Mouse (Mus musculus) frontal cortex, postnatal 25 days (tissue): Measurements from ENCODE around the gene Zfhx3.

Experiments
- DNase-seq, 2 experiments: peaks; one replicate each; pipeline ENCODE4 v3.0.0; 2022; ENCODE audit warnings: low spot score in 2 of 2

Zfhx3 gene

GRCm38 (mm10) chr8:108537686-108538551, 595.5 kb downstream of the Zfhx3 start:
- peak; percentile 22 to 29 for DNase-seq

- DNase-seq, result no peak
Observed at GRCm38 (mm10) chr8:108538929-108539555, 596.6 kb downstream of the Zfhx3 start.

GRCm38 (mm10) chr8:108552518-108552917, 610.1 kb downstream of the Zfhx3 start:
- DNase-seq, result no peak

GRCm38 (mm10) chr8:108553808-108554577, 611.5 kb downstream of the Zfhx3 start:
- no peak for DNase-seq

- no peak for DNase-seq
Observed at GRCm38 (mm10) chr8:108554578-108555245, 612.3 kb downstream of the Zfhx3 start.

DNA sequence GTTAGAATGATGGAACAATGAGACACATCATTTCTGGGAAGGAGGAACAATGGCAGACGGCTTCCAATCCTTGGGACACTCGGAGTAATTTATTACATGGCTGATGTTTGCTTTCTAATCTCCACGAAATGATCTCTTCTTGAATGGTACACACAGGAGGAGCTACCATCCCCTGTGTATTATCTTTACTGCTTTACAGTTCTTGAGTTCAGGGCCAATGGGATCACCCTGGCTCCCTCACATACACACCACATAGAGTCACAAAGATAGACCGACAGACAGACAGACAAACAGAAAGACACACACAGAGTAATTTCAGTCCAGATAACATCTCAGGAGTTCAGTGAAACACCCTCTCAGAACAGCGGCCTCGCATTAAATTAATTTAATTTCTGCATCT, 621.0 kb downstream of the Zfhx3 start:
- DNase-seq, result no peak

DNA sequence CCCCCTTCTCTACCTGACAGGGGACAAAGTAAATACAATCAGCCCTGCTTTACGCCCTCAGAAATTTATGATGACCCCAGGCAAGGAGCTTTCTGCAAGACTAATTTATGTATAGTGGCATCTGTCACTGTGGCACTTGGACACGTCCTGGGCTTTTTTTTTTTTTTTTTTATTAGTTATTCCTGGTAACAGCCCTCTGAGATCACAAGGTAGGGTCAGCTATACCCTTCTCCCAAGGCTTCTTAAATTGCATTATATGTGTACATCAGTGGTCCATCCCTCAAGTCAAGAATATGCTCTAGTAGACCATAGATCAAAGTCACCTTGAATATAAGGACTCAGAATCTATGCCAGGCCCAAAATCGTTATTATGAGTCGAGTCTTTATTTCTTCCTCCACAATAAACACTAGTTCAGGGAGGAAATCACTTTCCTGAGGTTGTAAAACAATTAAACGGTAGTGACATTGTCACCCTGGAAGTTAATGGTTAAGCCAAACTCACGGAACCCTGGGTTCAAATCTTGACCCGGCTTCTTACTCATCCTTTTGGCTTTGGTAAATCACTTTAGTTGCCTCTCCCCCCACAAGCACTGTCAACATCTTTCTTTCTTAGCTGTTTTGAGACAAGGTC, 621.6 kb downstream of the Zfhx3 start:
- no peak for DNase-seq

- DNase-seq, result peak; percentile 14
Observed at GRCm38 (mm10) chr8:108566035-108566434, 623.6 kb downstream of the Zfhx3 start.

DNA sequence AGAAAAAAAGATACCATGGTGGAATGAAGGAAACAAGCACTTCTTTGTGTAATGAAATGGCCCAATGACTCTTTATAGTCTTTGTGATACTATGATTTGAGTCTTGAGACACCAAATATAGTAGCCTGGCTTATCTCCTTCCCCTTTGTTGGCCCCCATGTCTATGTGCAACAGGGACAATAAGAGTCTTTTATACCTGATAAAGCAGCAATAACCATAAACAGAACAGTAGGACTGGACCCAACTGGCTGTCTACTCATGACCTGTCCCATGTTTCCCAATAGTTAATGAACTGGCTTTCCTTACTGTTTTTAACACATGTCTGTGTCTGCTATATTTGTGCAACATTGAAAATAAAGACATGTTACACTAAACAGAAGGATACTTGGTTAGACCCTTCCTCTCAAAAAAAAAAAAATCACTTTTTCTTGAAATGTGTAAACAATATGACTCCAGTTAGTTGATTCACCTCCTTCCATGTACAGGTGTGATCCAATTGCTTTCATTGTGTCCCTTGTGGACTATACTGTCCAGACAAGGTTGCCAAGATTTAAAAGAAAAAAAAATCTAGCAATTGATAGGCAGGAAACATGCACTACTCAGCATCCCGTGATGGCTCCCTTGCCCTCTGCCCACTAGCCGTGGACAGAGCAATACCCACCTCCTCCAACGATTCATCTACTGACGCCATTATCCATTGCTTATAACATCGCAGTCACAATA, 631.0 kb downstream of the Zfhx3 start:
- no peak for DNase-seq

GRCm38 (mm10) chr8:108574101-108574500, 631.7 kb downstream of the Zfhx3 start:
- peak in 1 of 2 experiments; percentile 17 for DNase-seq

GRCm38 (mm10) chr8:108577571-108577970, 635.1 kb downstream of the Zfhx3 start:
- no peak for DNase-seq

GRCm38 (mm10) chr8:108578388-108578787, 635.9 kb downstream of the Zfhx3 start:
- DNase-seq, result no peak

GRCm38 (mm10) chr8:108579808-108580207, 637.4 kb downstream of the Zfhx3 start:
- no peak for DNase-seq

- no peak for DNase-seq
Observed at GRCm38 (mm10) chr8:108580364-108580763, 637.9 kb downstream of the Zfhx3 start.

DNA sequence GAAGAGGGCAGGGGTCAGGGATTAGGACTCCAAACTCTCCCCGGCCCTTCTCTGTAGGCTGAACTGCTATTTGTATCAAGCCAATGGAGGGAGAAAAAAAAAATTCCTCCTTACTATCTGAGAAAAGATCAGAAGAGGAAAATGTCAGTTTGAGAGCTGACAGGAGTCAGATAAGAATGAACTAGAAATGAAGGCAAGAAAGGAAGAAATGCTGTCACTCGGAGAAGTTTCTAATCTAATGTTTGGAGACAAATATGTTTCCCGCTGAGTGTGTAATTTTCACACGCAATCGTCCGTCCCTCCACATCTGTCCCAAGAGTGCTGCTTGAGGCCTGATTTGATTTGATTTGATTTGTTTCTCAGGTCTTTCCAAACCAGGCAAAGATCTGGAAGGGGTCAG, 639.1 kb downstream of the Zfhx3 start:
- DNase-seq, result no peak

DNA sequence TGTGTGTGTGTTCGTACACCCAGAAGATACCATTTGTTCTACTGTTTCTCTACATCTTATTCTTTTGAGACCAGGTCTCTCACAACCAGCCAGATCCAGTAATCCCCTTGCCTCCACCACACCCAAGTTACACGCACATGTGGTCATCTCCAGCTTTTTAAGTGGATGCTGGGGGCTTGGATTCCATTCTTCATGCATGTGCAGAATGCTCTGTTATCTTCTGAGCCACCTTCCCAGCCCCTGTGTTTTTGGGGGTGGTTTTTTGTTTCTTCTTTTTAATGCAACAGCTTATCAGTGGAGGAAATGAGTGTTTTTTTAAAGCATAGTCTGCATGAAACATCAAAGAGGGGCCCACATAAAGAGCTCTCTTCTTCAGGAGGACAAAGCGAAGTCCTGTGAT, 639.8 kb downstream of the Zfhx3 start:
- DNase-seq, result no peak

DNA sequence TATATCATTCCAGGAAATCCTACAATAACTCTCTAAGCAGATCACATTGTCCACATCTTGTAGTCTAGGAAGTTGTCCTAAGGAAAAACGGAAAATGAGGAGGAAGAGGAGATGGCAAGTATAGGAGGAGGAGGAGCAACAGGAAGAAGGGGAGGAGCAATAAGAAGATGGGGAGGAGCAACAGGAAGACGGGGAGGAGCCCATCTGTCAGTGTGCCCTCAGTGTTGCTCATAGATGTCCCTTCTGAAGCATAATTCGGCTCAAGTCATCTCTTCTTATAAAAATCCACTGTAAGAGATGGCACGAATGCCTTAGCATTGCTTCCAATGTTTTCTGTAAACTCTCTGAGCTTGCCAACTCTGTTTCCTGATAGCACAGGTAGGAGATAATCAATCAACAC, 640.8 kb downstream of the Zfhx3 start:
- no peak for DNase-seq

DNA sequence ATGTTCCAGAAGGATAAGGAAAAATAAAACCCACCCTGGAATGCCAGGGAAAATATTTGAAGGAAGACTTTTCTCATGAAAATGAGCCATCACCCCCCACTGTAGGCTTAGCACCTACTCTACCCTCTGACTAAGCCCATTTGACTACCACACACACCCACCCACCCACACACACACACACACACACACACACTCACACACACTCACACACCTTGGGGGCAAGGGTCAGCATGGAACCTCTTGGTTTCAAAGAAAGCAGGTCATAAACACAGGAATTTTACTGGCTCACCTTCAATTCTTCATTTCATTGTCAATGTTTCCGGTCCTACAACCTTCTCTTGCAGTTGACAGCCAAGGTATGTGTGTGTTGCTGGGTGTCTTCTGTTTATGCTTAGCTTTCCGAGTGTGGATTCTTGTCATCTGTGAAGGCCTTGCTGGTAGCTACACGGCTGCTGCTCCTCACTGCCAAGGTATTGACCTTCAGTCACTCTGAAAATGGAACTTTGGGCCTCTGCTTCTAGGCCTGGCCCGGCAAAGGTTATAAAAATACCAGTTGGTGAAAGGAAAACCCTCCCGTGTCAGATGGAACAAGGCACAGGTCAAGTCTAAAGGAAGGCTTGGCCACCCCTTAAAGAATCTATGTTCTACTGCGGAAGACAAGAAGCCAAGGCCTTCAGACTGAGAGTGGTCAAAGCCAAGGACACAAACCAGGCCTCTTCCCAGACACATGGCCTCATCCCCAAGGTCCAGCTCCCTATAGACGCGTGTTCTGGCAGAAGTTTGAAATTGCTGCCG, 641.6 kb downstream of the Zfhx3 start:
- DNase-seq, result no peak

DNA sequence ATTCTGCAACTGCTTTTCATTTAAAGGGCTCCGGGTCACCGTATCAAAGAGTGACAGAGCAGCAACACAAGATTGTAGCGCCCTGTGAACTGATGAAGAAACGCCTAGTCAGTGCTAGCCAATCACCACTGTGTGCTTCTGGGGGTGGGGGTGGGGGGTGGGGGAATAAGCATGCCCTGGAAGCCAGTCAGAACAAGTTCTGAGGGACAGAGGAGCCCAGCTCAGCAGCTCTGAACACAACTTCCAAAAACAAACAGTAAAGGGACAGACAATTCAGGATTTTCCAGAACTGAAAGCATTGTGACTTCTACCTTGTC, 642.2 kb downstream of the Zfhx3 start:
- DNase-seq, result no peak

DNA sequence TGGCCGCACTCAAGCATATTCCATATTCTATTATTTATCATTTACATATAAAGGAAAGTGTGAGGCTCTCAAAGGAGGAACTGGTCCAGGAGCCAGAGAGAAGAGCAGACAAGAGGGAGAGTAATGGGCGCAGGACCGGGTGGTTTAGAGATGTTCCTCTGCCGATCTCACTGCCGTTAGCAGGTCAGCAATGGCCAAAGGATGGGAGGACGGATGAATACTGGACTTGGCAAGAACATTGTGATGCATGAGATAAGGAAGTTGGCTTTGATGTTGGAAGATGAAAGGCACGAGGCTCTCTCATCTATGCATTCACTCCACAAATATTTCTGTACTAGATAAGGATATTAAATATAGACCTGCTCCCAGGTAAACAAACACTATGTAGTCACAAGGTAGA, 648.6 kb downstream of the Zfhx3 start:
- DNase-seq, result no peak
